Mouse (Mus musculus): ENCODE measurements at regions not wholly inside any gene's neighbourhood (a gene's known extent, or its start where the extent isn't known, plus 50 kb on each side); places are given as distances from the start of the nearest gene placed in this dataset.
A peak's percentile ranks its signal among the peaks of the same experiment; 100 is the strongest.
"Not testable (repeated sequence)": the region's sequence is repeated elsewhere in the genome, so short reads cannot be mapped to it uniquely, and the experiment has no call there.

- no peak overlapping the region for H3K4me3 ChIP-seq (replicated peaks; ENCODE audit: low read depth, low read length)
- no peaks in the 10 kb centered on the region for H3K9me3 ChIP-seq (ENCODE audit: control insufficient read depth, low read length)
- no peak overlapping the region for H3K4me2 ChIP-seq (ENCODE audit: low read length)
- no peak overlapping the region for H3K27ac ChIP-seq (replicated peaks; ENCODE audit: low read depth, low read length)
- no peaks in the 10 kb centered on the region for H3K4me1 ChIP-seq (ENCODE audit: control insufficient read depth, insufficient read depth, low read length)
- DNase-seq (no peak), ATAC-seq (ENCODE audit: low FRiP score, low TSS enrichment) (no peak)
- no peaks in the 10 kb centered on the region for H3K27me3 ChIP-seq (ENCODE audit: control insufficient read depth, insufficient read depth, low read length)
- H3K36me3 ChIP-seq (ENCODE audit: control insufficient read depth, insufficient read depth, low read length), result no peaks in the 10 kb centered on the region
- WGBS, result 84% methylated on average over 5 of the region's 5 CpGs
- H3K9ac ChIP-seq (replicated peaks; ENCODE audit: low read length), result no peak overlapping the region
Observed at GRCm38 (mm10) chr13:5576568-5576967, 284.7 kb upstream of the Klf6 start.

DNA sequence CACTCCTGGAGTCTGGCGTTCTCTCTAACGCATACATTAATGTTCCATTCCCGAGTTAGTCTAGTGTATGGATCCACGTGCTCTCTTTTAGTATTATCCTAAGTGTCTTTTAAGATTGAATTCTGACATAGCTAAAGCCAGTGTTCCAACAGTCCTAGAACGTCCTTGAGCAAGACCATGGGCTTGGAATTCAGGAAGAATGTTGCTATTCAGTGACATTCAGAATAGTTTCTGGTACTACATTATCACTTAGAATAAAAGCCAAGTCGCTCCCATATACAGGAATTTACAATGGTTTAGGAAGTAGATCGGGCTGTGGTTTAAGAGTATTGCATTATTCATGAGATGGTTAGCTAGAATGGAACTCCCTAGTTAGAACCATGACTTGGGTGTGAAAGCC lies 277.6 kb upstream of the Klf6 start:
- H3K9me3 ChIP-seq (ENCODE audit: control insufficient read depth, low read length); H3K4me2 ChIP-seq (ENCODE audit: low read length); H3K36me3 ChIP-seq (ENCODE audit: control insufficient read depth, insufficient read depth, low read length); H3K4me1 ChIP-seq (ENCODE audit: control insufficient read depth, insufficient read depth, low read length); H3K27me3 ChIP-seq (ENCODE audit: control insufficient read depth, insufficient read depth, low read length); DNase-seq; H3K4me3 ChIP-seq (replicated peaks; ENCODE audit: low read depth, low read length); ATAC-seq (ENCODE audit: low FRiP score, low TSS enrichment); H3K9ac ChIP-seq (replicated peaks; ENCODE audit: low read length); H3K27ac ChIP-seq (replicated peaks; ENCODE audit: low read depth, low read length): not testable (repeated sequence)
- WGBS, result 84% methylated on average over 7 of the region's 7 CpGs

DNA sequence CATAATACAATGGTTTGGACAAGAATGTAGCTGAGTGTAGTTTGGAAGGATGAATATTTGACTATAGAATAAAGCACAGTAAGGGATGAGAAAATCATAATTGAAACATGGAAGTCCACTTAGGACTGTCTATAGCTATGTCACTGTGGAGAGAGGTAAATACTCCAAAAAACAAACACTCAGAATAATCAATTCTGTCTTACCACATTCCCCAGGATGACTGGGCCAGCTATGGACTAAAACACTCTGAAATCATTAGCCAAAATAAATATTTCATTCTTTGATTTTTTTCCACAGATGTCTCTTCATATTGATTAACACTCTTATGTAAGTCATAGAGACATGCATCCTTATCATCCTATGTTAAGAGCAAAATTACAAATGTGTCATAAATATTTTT lies 274.1 kb upstream of the Klf6 start:
- Histone ChIP-seq H3K4me2 (ENCODE audit: low read length) (no peak overlapping the region), H3K9me3 (ENCODE audit: control insufficient read depth, low read length) (no peaks in the 10 kb centered on the region), H3K4me1 (ENCODE audit: control insufficient read depth, insufficient read depth, low read length) (no peaks in the 10 kb centered on the region), H3K4me3 (replicated peaks; ENCODE audit: low read depth, low read length) (no peak overlapping the region), H3K27me3 (ENCODE audit: control insufficient read depth, insufficient read depth, low read length) (no peaks in the 10 kb centered on the region), H3K9ac (replicated peaks; ENCODE audit: low read length) (no peak overlapping the region), H3K36me3 (ENCODE audit: control insufficient read depth, insufficient read depth, low read length) (no peaks in the 10 kb centered on the region), H3K27ac (replicated peaks; ENCODE audit: low read depth, low read length) (no peak overlapping the region)
- DNase-seq (no peak), ATAC-seq (ENCODE audit: low FRiP score, low TSS enrichment) (no peak)

- no peak overlapping the region for H3K4me3 ChIP-seq (replicated peaks; ENCODE audit: low read depth, low read length)
- no peak overlapping the region for H3K27ac ChIP-seq (replicated peaks; ENCODE audit: low read depth, low read length)
- ATAC-seq (ENCODE audit: low FRiP score, low TSS enrichment) (no peak), DNase-seq (no peak)
- H3K36me3 ChIP-seq (ENCODE audit: control insufficient read depth, insufficient read depth, low read length), result no peaks in the 10 kb centered on the region
- WGBS, result 71% methylated on average over 2 of the region's 2 CpGs
- H3K9ac ChIP-seq (replicated peaks; ENCODE audit: low read length), result no peak overlapping the region
- no peaks in the 10 kb centered on the region for H3K4me1 ChIP-seq (ENCODE audit: control insufficient read depth, insufficient read depth, low read length)
- H3K4me2 ChIP-seq (ENCODE audit: low read length), result no peak overlapping the region
- no peaks in the 10 kb centered on the region for H3K9me3 ChIP-seq (ENCODE audit: control insufficient read depth, low read length)
- H3K27me3 ChIP-seq (ENCODE audit: control insufficient read depth, insufficient read depth, low read length), result no peaks in the 10 kb centered on the region
Observed at GRCm38 (mm10) chr13:5591286-5591685, 270.0 kb upstream of the Klf6 start.

DNA sequence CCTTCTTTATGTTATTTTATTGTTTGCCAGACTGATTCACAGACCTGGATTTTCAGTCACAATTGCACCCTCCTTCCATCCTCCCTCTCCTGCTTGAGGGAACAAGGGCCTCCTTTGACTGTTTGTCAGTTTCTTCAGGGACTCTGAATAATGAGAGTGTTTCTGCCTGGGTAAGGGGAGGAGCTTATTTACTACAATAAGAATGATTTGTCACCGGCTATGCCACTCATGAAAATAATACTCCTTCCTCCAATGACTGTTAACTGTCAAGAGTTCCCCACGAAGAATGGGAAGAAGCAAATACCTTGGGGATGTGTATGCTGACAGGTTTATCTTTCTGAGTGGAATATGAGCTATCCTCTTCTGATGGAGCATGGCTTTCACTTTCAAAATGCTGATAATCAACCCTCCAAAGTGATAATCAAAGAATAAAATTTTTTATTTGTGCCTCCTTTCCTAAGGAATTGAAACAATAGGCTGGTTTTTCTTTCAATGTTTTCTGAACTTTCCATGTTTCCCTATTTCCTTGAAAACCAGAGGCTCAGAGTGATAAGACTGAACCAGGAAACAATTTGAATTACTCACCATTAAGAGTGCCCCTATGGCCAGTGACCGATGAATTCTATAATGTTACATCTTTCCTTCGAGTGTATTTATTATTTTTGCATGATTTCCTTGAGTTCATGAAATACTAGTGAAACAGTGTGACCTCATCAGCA lies 269.3 kb upstream of the Klf6 start:
- Histone ChIP-seq H3K4me2 (ENCODE audit: low read length) (no peak overlapping the region), H3K9ac (replicated peaks; ENCODE audit: low read length) (no peak overlapping the region), H3K9me3 (ENCODE audit: control insufficient read depth, low read length) (no peaks in the 10 kb centered on the region), H3K36me3 (ENCODE audit: control insufficient read depth, insufficient read depth, low read length) (no peaks in the 10 kb centered on the region), H3K4me1 (ENCODE audit: control insufficient read depth, insufficient read depth, low read length) (no peaks in the 10 kb centered on the region), H3K27me3 (ENCODE audit: control insufficient read depth, insufficient read depth, low read length) (no peaks in the 10 kb centered on the region), H3K4me3 (replicated peaks; ENCODE audit: low read depth, low read length) (no peak overlapping the region), H3K27ac (replicated peaks; ENCODE audit: low read depth, low read length) (no peak overlapping the region)
- DNase-seq (peak; percentile 35), ATAC-seq (ENCODE audit: low FRiP score, low TSS enrichment) (no peak)
- 58% methylated on average over 4 of the region's 4 CpGs for WGBS

DNA sequence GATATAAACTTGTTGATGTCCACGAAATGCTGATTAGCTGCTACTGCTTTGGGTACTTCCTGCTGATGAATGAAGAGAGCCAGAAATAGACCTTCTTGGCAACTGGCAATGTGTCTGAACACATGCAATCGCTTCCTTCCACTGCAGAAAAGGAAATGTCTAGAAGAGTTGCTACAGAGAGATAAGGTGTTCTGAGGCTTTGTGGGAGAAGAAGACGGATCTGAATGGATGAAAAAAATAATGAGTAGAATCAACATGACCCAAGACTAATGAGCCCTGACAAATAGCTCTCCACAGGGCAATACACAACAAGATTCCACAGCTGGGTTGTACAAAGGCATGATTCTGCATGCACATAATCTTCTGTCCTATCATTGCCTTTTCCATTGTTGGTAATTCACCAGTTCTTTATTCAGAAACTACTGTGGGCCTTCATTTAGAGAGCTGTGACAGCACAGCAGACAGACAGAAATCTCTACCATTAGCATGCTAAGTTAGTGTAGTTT lies 268.7 kb upstream of the Klf6 start:
- no peak overlapping the region for H3K4me2 ChIP-seq (ENCODE audit: low read length)
- H3K27ac ChIP-seq (replicated peaks; ENCODE audit: low read depth, low read length), result no peak overlapping the region
- no peaks in the 10 kb centered on the region for H3K9me3 ChIP-seq (ENCODE audit: control insufficient read depth, low read length)
- 48% methylated on average over 3 of the region's 3 CpGs for WGBS
- no peaks in the 10 kb centered on the region for H3K27me3 ChIP-seq (ENCODE audit: control insufficient read depth, insufficient read depth, low read length)
- no peak overlapping the region for H3K9ac ChIP-seq (replicated peaks; ENCODE audit: low read length)
- no peaks in the 10 kb centered on the region for H3K4me1 ChIP-seq (ENCODE audit: control insufficient read depth, insufficient read depth, low read length)
- no peak overlapping the region for H3K4me3 ChIP-seq (replicated peaks; ENCODE audit: low read depth, low read length)
- DNase-seq (no peak), ATAC-seq (ENCODE audit: low FRiP score, low TSS enrichment) (no peak)
- H3K36me3 ChIP-seq (ENCODE audit: control insufficient read depth, insufficient read depth, low read length), result no peaks in the 10 kb centered on the region

DNA sequence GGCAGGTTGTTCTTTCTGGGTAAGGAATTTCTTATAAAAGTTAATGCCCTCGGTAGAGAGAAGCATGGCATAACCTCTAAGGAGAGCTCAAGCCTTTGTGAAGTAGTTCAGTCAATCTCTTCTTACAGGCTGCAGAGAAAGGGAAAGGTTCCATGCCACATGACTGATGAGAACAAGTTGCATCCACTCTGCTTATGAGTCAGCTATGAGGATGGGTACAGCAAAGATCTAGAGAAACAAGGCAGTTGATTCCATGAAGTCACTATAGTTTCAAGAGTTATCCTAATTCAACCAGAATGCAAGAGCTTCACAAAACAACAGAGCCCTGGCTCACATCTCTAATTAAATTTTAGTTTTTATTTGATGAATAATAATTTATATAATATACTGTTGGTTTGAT lies 259.6 kb upstream of the Klf6 start:
- DNase-seq (no peak), ATAC-seq (ENCODE audit: low FRiP score, low TSS enrichment) (no peak)
- no peaks in the 10 kb centered on the region for H3K36me3 ChIP-seq (ENCODE audit: control insufficient read depth, insufficient read depth, low read length)
- no peak overlapping the region for H3K4me3 ChIP-seq (replicated peaks; ENCODE audit: low read depth, low read length)
- H3K9me3 ChIP-seq (ENCODE audit: control insufficient read depth, low read length), result no peaks in the 10 kb centered on the region
- H3K4me1 ChIP-seq (ENCODE audit: control insufficient read depth, insufficient read depth, low read length), result no peaks in the 10 kb centered on the region
- no peak overlapping the region for H3K4me2 ChIP-seq (ENCODE audit: low read length)
- H3K27ac ChIP-seq (replicated peaks; ENCODE audit: low read depth, low read length), result no peak overlapping the region
- no peak overlapping the region for H3K9ac ChIP-seq (replicated peaks; ENCODE audit: low read length)
- 83% methylated on average over 1 of the region's 1 CpGs for WGBS
- H3K27me3 ChIP-seq (ENCODE audit: control insufficient read depth, insufficient read depth, low read length), result no peaks in the 10 kb centered on the region

- Histone ChIP-seq H3K27ac (replicated peaks; ENCODE audit: low read depth, low read length) (no peak overlapping the region), H3K4me3 (replicated peaks; ENCODE audit: low read depth, low read length) (no peak overlapping the region), H3K4me1 (ENCODE audit: control insufficient read depth, insufficient read depth, low read length) (no peaks in the 10 kb centered on the region), H3K9me3 (ENCODE audit: control insufficient read depth, low read length) (no peaks in the 10 kb centered on the region), H3K36me3 (ENCODE audit: control insufficient read depth, insufficient read depth, low read length) (no peaks in the 10 kb centered on the region), H3K4me2 (ENCODE audit: low read length) (no peak overlapping the region), H3K9ac (replicated peaks; ENCODE audit: low read length) (no peak overlapping the region), H3K27me3 (ENCODE audit: control insufficient read depth, insufficient read depth, low read length) (no peaks in the 10 kb centered on the region)
- WGBS, result 58% methylated on average over 5 of the region's 5 CpGs
- no peak for DNase-seq
- ATAC-seq (ENCODE audit: low FRiP score, low TSS enrichment), result no peak
Observed at GRCm38 (mm10) chr13:5603905-5604596, 257.2 kb upstream of the Klf6 start.

DNA sequence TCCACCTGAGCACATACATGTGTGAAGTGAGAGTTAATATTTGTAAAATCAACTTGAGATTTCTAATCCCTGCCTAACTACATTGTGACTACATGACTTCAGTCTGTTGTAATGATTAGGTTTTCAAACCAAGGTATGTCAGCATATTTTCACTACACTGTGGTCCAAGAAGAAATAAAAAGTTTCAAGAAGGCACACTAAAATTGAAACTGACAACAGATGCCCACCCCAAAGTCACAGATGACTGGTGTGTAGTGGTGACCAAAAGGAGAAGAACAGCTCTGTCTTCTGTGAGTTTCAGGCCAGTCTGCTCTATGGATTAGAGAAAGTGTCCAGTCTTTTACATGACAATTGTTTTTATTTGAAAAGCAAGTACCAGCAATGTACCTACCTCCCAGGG lies 255.9 kb upstream of the Klf6 start:
- H3K9me3 ChIP-seq (ENCODE audit: control insufficient read depth, low read length), result no peaks in the 10 kb centered on the region
- H3K4me3 ChIP-seq (replicated peaks; ENCODE audit: low read depth, low read length), result no peak overlapping the region
- no peak overlapping the region for H3K4me2 ChIP-seq (ENCODE audit: low read length)
- no peak overlapping the region for H3K9ac ChIP-seq (replicated peaks; ENCODE audit: low read length)
- no peak overlapping the region for H3K27ac ChIP-seq (replicated peaks; ENCODE audit: low read depth, low read length)
- H3K36me3 ChIP-seq (ENCODE audit: control insufficient read depth, insufficient read depth, low read length), result no peaks in the 10 kb centered on the region
- no peak for ATAC-seq (ENCODE audit: low FRiP score, low TSS enrichment)
- no peaks in the 10 kb centered on the region for H3K4me1 ChIP-seq (ENCODE audit: control insufficient read depth, insufficient read depth, low read length)
- DNase-seq, result no peak
- H3K27me3 ChIP-seq (ENCODE audit: control insufficient read depth, insufficient read depth, low read length), result no peaks in the 10 kb centered on the region

All from midbrain, embryonic 14.5 days (tissue).